Mouse (Mus musculus): ENCODE measurements at regions not wholly inside any gene's neighbourhood (a gene's known extent, or its start where the extent isn't known, plus 50 kb on each side); places are given as distances from the start of the nearest gene placed in this dataset.
A peak's percentile ranks its signal among the peaks of the same experiment; 100 is the strongest.

DNA sequence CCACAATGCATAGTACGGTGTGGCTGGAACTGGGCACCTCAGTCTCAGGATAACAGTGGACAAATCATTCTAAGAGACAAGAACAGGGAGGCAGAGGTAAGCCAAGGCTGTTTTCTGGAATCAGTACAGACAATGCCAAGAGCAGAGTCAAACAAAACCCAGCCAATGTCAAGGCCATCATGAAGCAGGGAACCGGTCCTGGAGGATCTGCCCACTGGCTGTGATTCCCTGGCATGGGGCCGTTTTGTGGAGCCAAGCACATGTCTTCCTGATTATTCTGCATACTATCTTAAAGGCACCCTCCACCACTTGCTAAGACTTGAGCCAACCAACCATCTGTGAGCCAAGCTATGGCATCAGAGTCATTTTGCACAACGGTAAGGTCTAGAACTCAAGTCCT is 222.6 kb downstream of the Sec61b start:
- no peak for ATAC-seq (ENCODE audit: low FRiP score, low read depth)
- 94% methylated on average over 4 of the region's 4 CpGs for WGBS

DNA sequence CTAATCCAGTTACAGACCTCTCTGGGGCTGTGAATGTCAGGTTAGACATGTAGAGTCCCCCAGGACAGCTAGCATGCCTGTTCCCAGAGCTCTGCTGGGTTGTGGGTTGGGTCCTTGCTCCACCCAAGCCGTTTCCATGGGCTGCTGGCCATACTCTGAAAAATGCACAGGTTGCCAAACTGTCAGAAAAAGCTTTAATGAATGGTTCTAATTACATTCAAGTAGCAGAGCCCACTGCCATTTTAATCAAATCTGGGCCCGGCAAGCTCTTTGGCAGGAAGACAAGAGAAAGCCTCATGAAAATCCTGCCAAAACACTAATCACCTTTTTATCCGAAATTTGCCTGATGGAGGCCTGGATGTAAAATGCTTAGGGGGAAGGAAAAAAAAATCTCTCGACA is 224.1 kb downstream of the Sec61b start:
- no peak overlapping the region for H3K4me3 ChIP-seq
- H3K27me3 ChIP-seq = no peaks in the 10 kb centered on the region
- no peak overlapping the region for H3K9ac ChIP-seq (replicated peaks)
- ATAC-seq (ENCODE audit: low FRiP score, low read depth) = no peak
- WGBS = 41% methylated on average over 4 of the region's 4 CpGs
- H3K27ac ChIP-seq (replicated peaks) = no peak overlapping the region
- H3K36me3 ChIP-seq = no peaks in the 10 kb centered on the region
- H3K9me3 ChIP-seq = no peaks in the 10 kb centered on the region
- peaks cover 4% of the 10 kb centered on the region for H3K4me1 ChIP-seq
- no peak overlapping the region for H3K4me2 ChIP-seq (replicated peaks)

More for the DNA sequence above, 222.6 kb downstream of the Sec61b start:
- Histone ChIP-seq H3K36me3 (no peaks in the 10 kb centered on the region), H3K4me2 (replicated peaks) (no peak overlapping the region), H3K9ac (replicated peaks) (no peak overlapping the region), H3K9me3 (no peaks in the 10 kb centered on the region), H3K4me1 (peaks cover 4% of the 10 kb centered on the region), H3K4me3 (no peak overlapping the region), H3K27ac (replicated peaks) (no peak overlapping the region), H3K27me3 (no peaks in the 10 kb centered on the region)

DNA sequence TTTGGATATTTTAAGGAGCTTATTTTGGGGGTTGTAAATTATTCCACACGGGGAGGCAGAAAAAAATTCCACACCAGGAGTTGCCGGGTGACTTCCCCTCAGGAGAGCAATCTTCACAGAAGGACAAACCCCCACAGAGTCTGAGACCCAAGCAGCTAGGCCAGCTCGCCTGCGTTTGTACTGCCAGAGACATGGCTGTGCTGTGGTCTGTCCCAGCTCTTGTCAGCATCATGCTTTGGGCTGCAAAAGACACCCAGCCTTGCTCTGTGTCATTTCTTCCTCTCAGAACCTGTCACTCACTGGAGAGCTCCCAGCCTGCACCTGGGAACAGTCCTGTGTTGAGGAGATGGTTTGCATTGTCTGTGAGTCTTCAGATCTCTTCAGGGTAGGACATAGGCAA is 224.5 kb downstream of the Sec61b start:
- no peak overlapping the region for H3K27ac ChIP-seq (replicated peaks)
- peak; percentile 34; the same call in 1 of the 2 replicates for ATAC-seq (ENCODE audit: low FRiP score, low read depth)
- peaks cover 4% of the 10 kb centered on the region for H3K4me1 ChIP-seq
- no peak overlapping the region for H3K4me3 ChIP-seq
- H3K27me3 ChIP-seq = no peaks in the 10 kb centered on the region
- no peak overlapping the region for H3K9ac ChIP-seq (replicated peaks)
- no peaks in the 10 kb centered on the region for H3K36me3 ChIP-seq
- 56% methylated on average over 4 of the region's 4 CpGs for WGBS
- no peak overlapping the region for H3K4me2 ChIP-seq (replicated peaks)
- no peaks in the 10 kb centered on the region for H3K9me3 ChIP-seq

DNA sequence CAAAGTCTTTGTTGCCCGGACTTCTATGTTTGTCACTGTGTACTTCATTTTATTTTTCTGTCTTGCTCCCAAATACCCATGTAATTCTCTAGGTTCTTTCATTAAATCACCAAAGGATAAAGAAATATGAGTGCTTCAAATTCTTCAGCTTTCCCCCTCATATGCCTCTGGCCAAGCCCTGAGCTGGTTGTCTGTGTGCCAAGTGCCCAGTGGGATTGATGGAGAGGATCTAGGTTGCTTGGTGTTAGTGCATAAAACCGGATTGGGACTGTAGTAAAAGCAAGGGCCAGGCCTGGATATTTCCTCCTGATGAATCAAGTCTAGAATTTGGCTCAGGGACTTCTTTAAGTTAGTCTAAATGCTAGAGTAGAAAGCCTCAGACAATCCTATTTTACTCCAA is 229.0 kb downstream of the Sec61b start:
- no peak overlapping the region for H3K4me3 ChIP-seq
- no peak overlapping the region for H3K4me2 ChIP-seq (replicated peaks)
- no peaks in the 10 kb centered on the region for H3K36me3 ChIP-seq
- H3K27ac ChIP-seq (replicated peaks) = no peak overlapping the region
- H3K9me3 ChIP-seq = no peaks in the 10 kb centered on the region
- no peak for ATAC-seq (ENCODE audit: low FRiP score, low read depth)
- H3K4me1 ChIP-seq = peaks cover 4% of the 10 kb centered on the region
- H3K27me3 ChIP-seq = no peaks in the 10 kb centered on the region
- WGBS = 83% methylated on average over 2 of the region's 2 CpGs
- no peak overlapping the region for H3K9ac ChIP-seq (replicated peaks)

DNA sequence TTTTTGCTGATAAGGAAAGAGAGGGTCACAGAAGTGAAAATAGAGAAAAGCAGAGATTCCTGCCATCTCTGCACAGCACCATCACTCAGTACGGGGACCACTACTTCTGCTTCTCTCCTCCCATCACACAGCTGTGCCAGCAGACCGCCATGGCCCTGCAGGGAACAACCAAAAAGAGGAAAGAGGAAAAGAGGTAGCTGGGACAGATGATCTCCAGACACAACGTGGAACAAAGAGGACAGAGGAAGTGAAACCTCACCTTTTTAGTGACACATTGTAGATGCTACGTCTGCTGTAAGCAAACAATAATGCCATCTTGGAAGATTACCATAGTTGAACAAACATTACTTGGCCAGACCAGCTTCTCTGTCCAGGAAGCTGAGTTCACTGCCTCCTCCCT is 230.1 kb downstream of the Sec61b start:
- H3K9ac ChIP-seq (replicated peaks) = no peak overlapping the region
- H3K27me3 ChIP-seq = no peaks in the 10 kb centered on the region
- whole genome bisulfite sequencing = 83% methylated on average over 4 of the region's 4 CpGs
- H3K27ac ChIP-seq (replicated peaks) = no peak overlapping the region
- H3K9me3 ChIP-seq = no peaks in the 10 kb centered on the region
- no peaks in the 10 kb centered on the region for H3K36me3 ChIP-seq
- no peak overlapping the region for H3K4me3 ChIP-seq
- ATAC-seq (ENCODE audit: low FRiP score, low read depth) = no peak
- no peaks in the 10 kb centered on the region for H3K4me1 ChIP-seq
- H3K4me2 ChIP-seq (replicated peaks) = no peak overlapping the region

DNA sequence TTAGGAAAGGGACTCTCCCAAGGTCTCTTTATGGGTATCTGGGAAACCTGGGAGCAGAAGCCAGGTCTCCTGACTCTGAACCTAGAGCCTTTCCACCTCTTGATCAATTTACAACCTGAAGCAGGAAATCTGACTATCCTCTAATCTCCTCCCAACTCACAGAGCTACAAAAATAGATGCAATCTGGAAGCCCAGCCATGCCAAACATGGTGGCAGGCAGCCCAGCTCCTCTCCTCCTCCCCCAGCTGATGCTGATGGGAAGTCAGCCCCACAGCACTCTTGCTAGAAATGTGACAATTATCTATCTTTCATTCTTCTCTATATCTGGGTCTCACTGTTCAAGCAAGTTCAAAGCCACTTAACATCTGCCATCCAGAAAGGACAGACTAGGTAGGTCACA is 233.5 kb downstream of the Sec61b start:
- H3K4me2 ChIP-seq (replicated peaks) = no peak overlapping the region
- no peaks in the 10 kb centered on the region for H3K27me3 ChIP-seq
- H3K4me3 ChIP-seq = no peak overlapping the region
- H3K27ac ChIP-seq (replicated peaks) = no peak overlapping the region
- no peaks in the 10 kb centered on the region for H3K9me3 ChIP-seq
- H3K4me1 ChIP-seq = no peaks in the 10 kb centered on the region
- H3K9ac ChIP-seq (replicated peaks) = no peak overlapping the region
- ATAC-seq (ENCODE audit: low FRiP score, low read depth) = no peak
- H3K36me3 ChIP-seq = no peaks in the 10 kb centered on the region

DNA sequence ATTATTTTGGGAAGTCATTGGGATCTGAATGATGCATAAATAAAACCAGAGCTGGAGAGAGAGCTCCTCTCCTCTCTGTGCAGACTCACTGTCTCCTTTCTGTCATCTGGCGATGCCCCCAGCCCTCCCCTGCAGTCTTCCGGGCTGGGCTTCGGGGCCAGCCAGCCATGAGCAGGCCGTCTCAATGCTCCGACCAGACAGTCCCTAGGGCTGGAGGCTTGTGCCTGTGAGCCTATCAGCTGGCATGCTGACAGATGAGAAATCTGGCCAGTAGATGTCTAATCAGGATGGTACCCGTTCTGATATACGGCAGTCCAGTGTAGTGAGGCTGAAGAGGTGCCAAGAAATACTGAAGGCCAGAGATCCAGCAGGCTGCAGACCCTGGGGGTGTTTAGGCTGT is 238.9 kb downstream of the Sec61b start:
- no peaks in the 10 kb centered on the region for H3K4me1 ChIP-seq
- WGBS = 82% methylated on average over 7 of the region's 7 CpGs
- no peak for ATAC-seq (ENCODE audit: low FRiP score, low read depth)

DNA sequence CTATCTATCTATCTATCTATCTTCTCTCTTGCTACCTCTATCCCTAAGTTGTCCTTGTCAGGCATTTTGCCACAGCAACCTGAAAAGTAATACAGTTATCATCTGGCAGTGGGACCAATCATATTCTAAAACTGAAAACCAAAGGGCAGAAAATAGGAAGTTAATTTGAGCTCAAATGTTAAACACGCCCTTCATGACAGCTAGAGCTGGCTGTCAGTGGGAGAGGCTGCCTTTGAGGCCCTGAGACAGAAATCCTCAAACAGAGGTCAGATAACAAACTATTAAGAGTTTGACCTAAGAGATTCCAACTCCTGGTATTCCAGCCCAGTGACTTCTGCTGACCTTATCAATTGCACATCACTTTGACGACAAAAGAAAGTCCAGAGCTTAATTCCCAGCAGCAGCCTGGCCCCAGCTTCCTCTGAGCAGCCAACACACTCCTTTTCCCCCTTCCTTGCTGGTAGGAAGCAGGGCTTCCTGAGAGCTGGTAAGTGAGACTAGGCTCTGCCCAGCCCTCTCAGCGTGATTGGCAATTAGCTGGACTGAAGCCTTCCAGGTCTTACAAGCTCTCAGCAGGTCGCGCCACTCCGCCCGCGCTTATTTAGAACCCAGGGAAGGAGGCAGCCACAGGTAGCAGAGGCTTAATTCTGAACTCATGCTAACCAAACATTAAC is 250.0 kb downstream of the Sec61b start:
- peaks cover 9% of the 10 kb centered on the region for H3K4me1 ChIP-seq
- H3K27ac ChIP-seq (replicated peaks) = no peak overlapping the region
- H3K4me2 ChIP-seq (replicated peaks) = peak overlapping the region; percentile 13; the same call in 1 of the 2 replicates
- no peak overlapping the region for H3K4me3 ChIP-seq
- no peaks in the 10 kb centered on the region for H3K36me3 ChIP-seq
- H3K9ac ChIP-seq (replicated peaks) = no peak overlapping the region
- ATAC-seq (ENCODE audit: low FRiP score, low read depth) = no peak
- WGBS = 7% methylated on average over 8 of the region's 8 CpGs
- H3K27me3 ChIP-seq = no peaks in the 10 kb centered on the region
- H3K9me3 ChIP-seq = no peaks in the 10 kb centered on the region

More for the DNA sequence above, 238.9 kb downstream of the Sec61b start:
- H3K9me3 ChIP-seq = no peaks in the 10 kb centered on the region
- H3K27me3 ChIP-seq = no peaks in the 10 kb centered on the region
- no peak overlapping the region for H3K9ac ChIP-seq (replicated peaks)
- H3K4me3 ChIP-seq = no peak overlapping the region
- H3K27ac ChIP-seq (replicated peaks) = no peak overlapping the region
- no peaks in the 10 kb centered on the region for H3K36me3 ChIP-seq
- no peak overlapping the region for H3K4me2 ChIP-seq (replicated peaks)

DNA sequence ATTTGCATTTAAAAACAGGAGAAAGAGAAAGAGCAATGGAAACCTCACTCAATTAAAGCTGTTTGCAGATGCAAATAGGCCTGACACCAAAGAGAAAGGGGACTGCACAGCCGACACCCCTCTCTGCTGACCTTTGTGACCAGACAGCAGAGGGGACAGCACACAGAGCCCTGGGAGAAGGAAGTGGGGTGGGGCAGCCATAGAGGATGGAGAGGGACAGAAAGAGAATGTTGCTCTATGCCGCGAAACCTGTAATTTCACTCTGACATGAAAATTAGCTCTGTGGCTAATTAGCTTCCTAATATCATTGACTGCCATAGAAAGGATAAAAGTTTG is 250.5 kb downstream of the Sec61b start:
- ATAC-seq (ENCODE audit: low FRiP score, low read depth) = no peak
- 4% methylated on average over 3 of the region's 3 CpGs for WGBS

DNA sequence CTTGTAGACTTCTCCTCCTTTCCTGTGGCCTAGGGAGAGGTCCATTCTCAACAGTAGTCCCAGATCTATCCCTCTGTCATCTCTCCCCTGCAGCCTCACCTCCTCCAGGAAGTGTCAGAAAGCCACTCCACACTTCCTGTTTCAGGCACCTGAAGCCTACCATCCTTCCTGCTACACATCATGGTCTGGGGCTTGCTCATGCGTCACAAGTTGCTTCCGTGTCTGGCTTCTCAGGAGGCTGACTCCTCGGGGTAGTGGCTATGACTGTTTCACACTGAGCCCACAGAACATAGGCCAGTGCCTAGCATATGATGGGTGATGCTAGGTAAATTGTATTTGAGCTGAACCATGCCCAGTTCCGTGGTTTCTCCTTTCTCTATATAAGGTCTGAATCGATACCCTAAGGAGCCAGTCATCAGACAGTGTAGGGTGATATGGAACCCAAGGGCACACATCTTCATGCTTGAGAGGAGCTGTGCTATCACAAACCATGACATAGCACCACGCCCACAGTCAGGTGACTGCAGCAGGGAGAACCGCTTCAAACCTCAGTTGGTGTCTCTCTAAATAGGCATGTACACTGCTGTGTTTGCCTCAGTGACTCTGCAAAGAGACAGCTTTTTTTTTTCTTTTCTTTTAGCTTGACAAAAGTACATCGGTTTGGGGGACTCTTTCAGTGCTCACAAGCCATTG is 272.2 kb downstream of the Sec61b start:
- WGBS = 80% methylated on average over 8 of the region's 8 CpGs
- H3K27ac ChIP-seq (replicated peaks) = no peak overlapping the region
- H3K36me3 ChIP-seq = no peaks in the 10 kb centered on the region
- H3K27me3 ChIP-seq = no peaks in the 10 kb centered on the region
- no peak overlapping the region for H3K9ac ChIP-seq (replicated peaks)
- no peak overlapping the region for H3K4me2 ChIP-seq (replicated peaks)
- no peaks in the 10 kb centered on the region for H3K9me3 ChIP-seq
- H3K4me1 ChIP-seq = no peaks in the 10 kb centered on the region
- ATAC-seq (ENCODE audit: low FRiP score, low read depth) = no peak
- H3K4me3 ChIP-seq = no peak overlapping the region

More for the DNA sequence above, 250.5 kb downstream of the Sec61b start:
- Histone ChIP-seq H3K27me3 (no peaks in the 10 kb centered on the region), H3K4me1 (peaks cover 9% of the 10 kb centered on the region), H3K4me2 (replicated peaks) (peak overlapping the region; percentile 13; the same call in 1 of the 2 replicates), H3K27ac (replicated peaks) (no peak overlapping the region), H3K4me3 (no peak overlapping the region), H3K36me3 (no peaks in the 10 kb centered on the region), H3K9ac (replicated peaks) (no peak overlapping the region), H3K9me3 (no peaks in the 10 kb centered on the region)

DNA sequence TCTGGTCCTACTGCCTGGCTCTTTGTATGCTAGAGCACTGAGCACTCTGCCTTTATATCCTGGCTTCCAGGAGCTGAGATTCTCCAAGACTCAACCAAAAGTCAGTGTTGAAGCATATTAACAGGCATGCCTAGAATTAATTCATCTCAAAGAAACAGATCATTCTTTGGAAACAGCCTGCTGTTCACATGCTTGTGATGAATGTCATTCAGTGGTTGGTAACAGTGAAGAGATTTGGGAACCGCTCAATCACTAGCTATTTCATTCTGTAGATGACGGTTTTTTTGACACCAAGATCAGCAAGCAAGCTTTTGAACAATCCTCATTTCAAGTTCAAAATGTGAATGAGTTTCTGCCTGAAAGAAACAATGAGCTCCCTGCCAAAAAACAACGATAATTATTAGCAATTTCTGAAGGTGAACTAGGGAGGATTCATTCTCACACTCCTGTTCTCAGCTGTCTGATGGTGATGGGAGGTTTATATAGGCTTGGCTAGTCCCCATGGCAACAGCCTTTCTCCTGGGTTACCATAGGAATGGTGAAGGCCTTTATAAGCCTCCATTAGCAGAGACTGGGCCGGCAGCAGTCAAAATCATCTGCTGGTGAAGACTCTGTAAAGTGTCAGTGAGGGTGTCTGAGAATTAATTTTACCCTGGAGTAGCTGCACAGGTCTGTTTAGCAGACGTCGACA is 272.6 kb upstream of the Nr4a3 start:
- WGBS = 43% methylated on average over 6 of the region's 6 CpGs
- H3K27me3 ChIP-seq = no peaks in the 10 kb centered on the region
- no peaks in the 10 kb centered on the region for H3K9me3 ChIP-seq
- no peak overlapping the region for H3K4me3 ChIP-seq
- no peak overlapping the region for H3K9ac ChIP-seq (replicated peaks)
- no peak overlapping the region for H3K27ac ChIP-seq (replicated peaks)
- 0 out of 2 replicates have a peak, but pooled peaks cover 10% of the 10 kb centered on the region for H3K4me1 ChIP-seq
- no peaks in the 10 kb centered on the region for H3K36me3 ChIP-seq
- peak; percentile 78; the same call in 1 of the 2 replicates for ATAC-seq (ENCODE audit: low FRiP score, low read depth)
- H3K4me2 ChIP-seq (replicated peaks) = no peak overlapping the region

DNA sequence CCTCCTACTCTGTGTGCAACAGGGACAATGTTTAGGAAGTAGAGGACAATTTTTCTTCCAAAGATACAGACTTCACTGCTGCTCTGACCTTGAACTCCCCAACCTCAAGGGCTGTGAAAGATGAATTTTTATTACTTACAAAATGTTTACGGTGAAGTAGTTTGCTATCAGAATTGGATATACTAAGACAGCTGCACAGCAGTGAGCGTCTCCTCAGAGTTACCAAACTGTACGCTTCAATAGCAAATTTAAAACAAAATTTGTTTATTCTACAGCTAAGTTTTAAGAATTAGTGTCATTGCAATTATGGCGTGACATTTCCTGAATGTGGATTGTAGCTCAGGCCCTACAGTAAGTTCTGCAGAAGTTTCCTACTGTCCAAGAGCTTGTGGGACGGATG is 270.3 kb upstream of the Nr4a3 start:
- Histone ChIP-seq H3K4me2 (replicated peaks) (no peak overlapping the region), H3K36me3 (no peaks in the 10 kb centered on the region), H3K9me3 (no peaks in the 10 kb centered on the region), H3K27me3 (no peaks in the 10 kb centered on the region), H3K4me1 (0 out of 2 replicates have a peak, but pooled peaks cover 10% of the 10 kb centered on the region), H3K4me3 (no peak overlapping the region), H3K27ac (replicated peaks) (no peak overlapping the region), H3K9ac (replicated peaks) (no peak overlapping the region)
- WGBS = 87% methylated on average over 5 of the region's 5 CpGs
- no peak for ATAC-seq (ENCODE audit: low FRiP score, low read depth)
